Mouse (Mus musculus) kidney, embryonic 14.5 days (tissue): Measurements from ENCODE around the gene Fam163a. TPM values are rescaled to one million over a fixed set of nuclear protein-coding genes. Genes with fewer than 3 reads are reported as not detected.
A peak's percentile ranks its signal among the peaks of the same experiment; 100 is the strongest.

ENCODE experiments used
- ATAC-seq: fragments of 200-750 bp; cut with Nextera tagmentation; 2 replicates; pipeline ENCODE4 v1.8.0; 2017; ENCODE audit warnings: moderate number of reproducible peaks, mild to moderate bottlenecking, moderate TSS enrichment, moderate library complexity; ENCODE audit not compliant: low FRiP score, low TSS enrichment
- H3K27ac ChIP-seq: fragments of 300-500 bp; sonication (generic); 2 replicates; pipeline ENCODE4 v1.5.1; 2014; ENCODE audit warnings: low read depth, mild to moderate bottlenecking, low read length, moderate library complexity, mixed read lengths
- H3K27me3 ChIP-seq: fragments of 300-500 bp; sonication (generic); 2 replicates; pipeline ENCODE4 v1.6.1; 2014; ENCODE audit warnings: mild to moderate bottlenecking, low read length; ENCODE audit not compliant: control insufficient read depth, insufficient read depth
- H3K36me3 ChIP-seq: fragments of 300-500 bp; sonication (generic); 2 replicates; pipeline ENCODE4 v1.6.1; 2014; ENCODE audit warnings: low read length, mixed read lengths; ENCODE audit not compliant: control insufficient read depth, insufficient read depth
- H3K4me1 ChIP-seq: fragments of 300-500 bp; sonication (generic); 2 replicates; pipeline ENCODE4 v1.6.1; 2014; ENCODE audit warnings: low read length, mixed read lengths; ENCODE audit not compliant: control insufficient read depth, insufficient read depth
- H3K4me2 ChIP-seq: fragments of 300-500 bp; sonication (generic); replicated peaks from 2 replicates; pipeline ENCODE4 v1.6.1; 2014; ENCODE audit warnings: low read depth, mild to moderate bottlenecking, low read length
- H3K4me3 ChIP-seq: fragments of 300-500 bp; sonication (generic); 2 replicates; pipeline ENCODE4 v1.5.1; 2014; ENCODE audit warnings: mild to moderate bottlenecking, low read length
- H3K9ac ChIP-seq: fragments of 300-500 bp; sonication (generic); 2 replicates; pipeline ENCODE4 v1.6.1; 2014; ENCODE audit warnings: low read depth, mild to moderate bottlenecking, low read length, moderate library complexity
- H3K9me3 ChIP-seq: fragments of 300-500 bp; sonication (generic); 2 replicates; pipeline ENCODE4 v1.6.1; 2016; ENCODE audit warnings: low read length; ENCODE audit not compliant: control insufficient read depth
- WGBS: fragments of 180-500 bp; shearing (Covaris S2); extraction: QIAGEN DNeasy Blood & Tissue Kit; methylation state at CpG from one replicate; pipeline ENCODE4 v1.1.7; 2014; 5-methylcytosine and 5-hydroxymethylcytosine counted together
- polyA plus RNA-seq: library from polyadenylated mRNA; unstranded; fragments of >200 nt; fragmentation: Nextera tagmentation; extraction: Ambion mirVana; gene quantifications from 2 replicates; pipeline ENCODE4 v1.2.1, GENCODE M21; 2014

The Fam163a gene
- polyA plus RNA-seq, 1 experiment from 2014 or later, result 0.23 TPM

GRCm38 (mm10) chr1:156211809-156212317 is 7.0 kb upstream of the Fam163a start:
- ATAC-seq, result no peak
- 61% methylated on average over 6 of the region's 6 CpGs for WGBS
- no peaks in the 10 kb centered on the region for H3K4me1 ChIP-seq

GRCm38 (mm10) chr1:156205164-156205563 is 338 bp upstream of the Fam163a start:
- H3K4me1 ChIP-seq, result peaks cover 10% of the 10 kb centered on the region
- peak overlapping the region; percentile 45 for H3K4me3 ChIP-seq
- WGBS, result 16% methylated on average over 10 of the region's 10 CpGs
- no peaks in the 10 kb centered on the region for H3K36me3 ChIP-seq
- H3K4me2 ChIP-seq, result peak overlapping the region; percentile 65
- H3K9me3 ChIP-seq, result 0 out of 2 replicates have a peak, but pooled peaks cover 2% of the 10 kb centered on the region
- H3K9ac ChIP-seq, result no peak overlapping the region
- no peak for ATAC-seq
- no peak overlapping the region for H3K27ac ChIP-seq
- H3K27me3 ChIP-seq, result peaks cover 59% of the 10 kb centered on the region

More at GRCm38 (mm10) chr1:156211809-156212317, 7.0 kb upstream of the Fam163a start:
- H3K9me3 ChIP-seq, result no peaks in the 10 kb centered on the region
- H3K27ac ChIP-seq, result no peak overlapping the region
- H3K27me3 ChIP-seq, result peaks cover 6% of the 10 kb centered on the region; the same call in 1 of the 2 replicates
- no peak overlapping the region for H3K4me3 ChIP-seq
- no peak overlapping the region for H3K9ac ChIP-seq
- H3K4me2 ChIP-seq, result no peak overlapping the region
- no peaks in the 10 kb centered on the region for H3K36me3 ChIP-seq

DNA sequence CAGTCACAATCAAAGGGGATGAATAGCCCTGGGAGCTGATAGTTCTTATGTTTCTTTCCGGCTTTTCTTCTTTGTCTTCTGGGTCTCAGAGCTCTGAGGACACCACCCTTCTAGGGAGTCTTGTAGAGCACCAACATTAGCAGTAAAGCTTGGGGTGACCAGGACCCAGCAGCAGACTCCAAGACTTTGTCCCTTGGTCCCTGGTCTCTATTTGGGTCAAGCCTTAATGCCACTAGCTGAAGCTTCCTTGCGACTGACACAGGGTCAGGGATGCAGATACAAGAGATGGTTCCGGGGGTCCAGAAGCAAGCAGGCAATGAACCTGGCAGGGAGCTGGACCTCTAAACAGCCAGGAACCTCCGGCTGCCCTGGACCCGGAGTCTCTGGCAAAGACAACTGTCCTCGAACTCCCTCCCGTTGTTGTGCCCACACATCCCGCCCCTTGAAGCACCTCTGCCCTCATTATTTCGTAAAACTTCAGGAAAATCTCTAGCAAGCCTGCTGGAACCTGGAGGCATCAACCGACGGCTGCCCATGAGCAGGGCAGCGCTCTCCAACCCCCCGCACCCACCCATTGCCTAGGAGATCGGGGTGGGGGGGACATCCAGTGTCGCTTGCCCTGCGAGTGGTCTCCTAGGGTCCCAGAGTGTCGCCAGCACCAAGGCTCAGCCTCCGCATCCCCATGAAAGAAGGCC is 718 bp downstream of the Fam163a start:
- H3K27me3 ChIP-seq, result peaks cover 60% of the 10 kb centered on the region
- no peak for ATAC-seq
- peak overlapping the region; percentile 47 for H3K9ac ChIP-seq
- H3K9me3 ChIP-seq, result 0 out of 2 replicates have a peak, but pooled peaks cover 2% of the 10 kb centered on the region
- WGBS, result 5% methylated on average over 18 of the region's 18 CpGs
- H3K4me2 ChIP-seq, result peak overlapping the region; percentile 65
- no peak overlapping the region for H3K27ac ChIP-seq
- H3K36me3 ChIP-seq, result no peaks in the 10 kb centered on the region
- peak overlapping the region; percentile 45 for H3K4me3 ChIP-seq
- H3K4me1 ChIP-seq, result peaks cover 10% of the 10 kb centered on the region

DNA sequence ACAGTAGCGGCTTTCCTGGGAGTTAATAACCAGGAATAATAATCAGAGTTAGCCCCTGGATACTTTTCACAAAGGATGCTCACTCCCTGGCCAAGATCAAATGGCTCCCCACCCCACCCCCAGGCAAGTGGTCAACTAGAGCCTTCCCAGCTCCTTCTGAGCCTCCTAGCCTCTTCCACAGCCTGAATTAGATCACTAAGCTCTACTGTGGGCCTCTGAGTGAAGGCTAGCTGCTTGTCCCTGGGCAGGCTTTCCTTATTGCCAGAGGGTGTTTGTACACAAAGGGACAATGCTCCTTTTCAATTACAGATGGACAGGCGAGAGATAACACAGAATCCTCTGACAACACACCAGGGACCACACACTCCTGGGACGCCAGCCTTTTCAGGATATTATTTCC is 2.2 kb downstream of the Fam163a start:
- ATAC-seq, result no peak
- WGBS, result 50% methylated on average over 3 of the region's 3 CpGs
- Histone ChIP-seq H3K4me1 (peaks cover 10% of the 10 kb centered on the region), H3K9me3 (0 out of 2 replicates have a peak, but pooled peaks cover 2% of the 10 kb centered on the region), H3K36me3 (no peaks in the 10 kb centered on the region), H3K27me3 (peaks cover 63% of the 10 kb centered on the region), H3K9ac (no peak overlapping the region), H3K4me3 (no peak overlapping the region), H3K4me2 (no peak overlapping the region), H3K27ac (no peak overlapping the region)

DNA sequence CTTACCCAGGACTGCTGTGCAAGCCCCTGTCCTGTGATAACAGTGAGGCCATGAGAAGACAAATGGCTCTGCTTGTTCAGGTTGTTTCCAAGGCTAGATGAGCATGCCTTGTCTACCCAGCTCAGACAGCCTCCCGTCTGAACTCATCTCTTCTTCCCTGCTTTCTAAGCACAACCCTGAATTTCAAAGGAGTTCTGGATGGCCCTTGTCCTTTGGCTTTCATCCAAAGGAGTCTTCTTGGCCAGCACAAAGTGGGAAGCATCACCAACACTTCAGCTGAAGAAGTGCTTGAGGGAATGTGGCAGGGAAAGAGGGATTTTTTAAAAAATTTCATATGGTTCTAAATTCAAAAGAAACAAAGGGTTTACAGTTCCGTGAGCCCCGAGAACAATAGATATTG is 3.8 kb downstream of the Fam163a start:
- Histone ChIP-seq H3K27ac (no peak overlapping the region), H3K27me3 (peaks cover 49% of the 10 kb centered on the region), H3K4me3 (no peak overlapping the region), H3K4me2 (no peak overlapping the region), H3K36me3 (no peaks in the 10 kb centered on the region), H3K4me1 (peaks cover 10% of the 10 kb centered on the region), H3K9ac (no peak overlapping the region), H3K9me3 (0 out of 2 replicates have a peak, but pooled peaks cover 2% of the 10 kb centered on the region)
- WGBS, result 85% methylated on average over 3 of the region's 3 CpGs
- ATAC-seq, result no peak

DNA sequence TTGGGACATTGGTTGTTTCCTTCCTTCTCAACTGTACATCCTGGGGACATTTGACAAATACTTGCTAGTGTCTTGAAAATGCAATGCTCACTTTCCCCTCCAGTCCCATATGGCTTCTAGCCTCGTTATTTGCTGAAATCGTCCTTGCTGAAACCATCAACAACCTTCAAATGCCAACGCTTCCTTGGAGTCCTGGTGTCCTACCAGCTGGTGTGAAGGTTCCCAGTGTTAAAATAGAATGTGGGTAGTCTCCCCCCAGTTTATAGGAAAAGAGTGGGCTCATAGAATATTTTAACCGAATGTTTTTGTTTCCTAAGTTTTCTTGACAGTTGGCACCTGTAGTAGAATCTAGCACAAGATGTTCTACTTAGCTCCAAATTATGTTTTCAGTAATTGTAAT is 7.2 kb downstream of the Fam163a start:
- Histone ChIP-seq H3K4me1 (0 out of 2 replicates have a peak, but pooled peaks cover 2% of the 10 kb centered on the region), H3K4me3 (no peak overlapping the region), H3K4me2 (no peak overlapping the region), H3K27ac (no peak overlapping the region), H3K9me3 (0 out of 2 replicates have a peak, but pooled peaks cover 2% of the 10 kb centered on the region), H3K36me3 (no peaks in the 10 kb centered on the region), H3K9ac (no peak overlapping the region), H3K27me3 (peaks cover 25% of the 10 kb centered on the region)
- 88% methylated on average over 4 of the region's 4 CpGs for WGBS
- ATAC-seq, result no peak

DNA sequence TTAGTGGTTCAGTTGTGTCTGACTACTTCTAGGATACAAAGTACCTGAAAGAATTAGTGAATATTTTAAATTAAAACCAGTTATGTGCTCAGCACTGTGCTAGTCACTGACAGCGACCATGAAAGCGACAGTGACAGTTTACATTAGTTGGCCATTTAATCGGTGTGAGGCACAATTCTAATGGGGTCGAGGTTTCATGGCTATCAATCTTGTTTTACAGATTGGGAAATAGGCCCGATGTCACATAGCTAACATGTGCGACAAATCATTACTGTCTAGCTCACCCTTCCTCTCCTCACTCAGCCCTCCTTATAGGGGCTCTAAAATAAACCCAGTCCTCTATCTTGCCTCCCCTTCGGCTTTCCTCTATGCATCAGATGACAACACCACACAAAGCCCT is 11.5 kb downstream of the Fam163a start:
- Histone ChIP-seq H3K36me3 (no peaks in the 10 kb centered on the region), H3K27ac (no peak overlapping the region), H3K4me3 (no peak overlapping the region), H3K9me3 (no peaks in the 10 kb centered on the region), H3K4me1 (0 out of 2 replicates have a peak, but pooled peaks cover 2% of the 10 kb centered on the region), H3K9ac (no peak overlapping the region), H3K27me3 (peaks cover 20% of the 10 kb centered on the region), H3K4me2 (no peak overlapping the region)
- 40% methylated on average over 7 of the region's 7 CpGs for WGBS
- no peak for ATAC-seq

DNA sequence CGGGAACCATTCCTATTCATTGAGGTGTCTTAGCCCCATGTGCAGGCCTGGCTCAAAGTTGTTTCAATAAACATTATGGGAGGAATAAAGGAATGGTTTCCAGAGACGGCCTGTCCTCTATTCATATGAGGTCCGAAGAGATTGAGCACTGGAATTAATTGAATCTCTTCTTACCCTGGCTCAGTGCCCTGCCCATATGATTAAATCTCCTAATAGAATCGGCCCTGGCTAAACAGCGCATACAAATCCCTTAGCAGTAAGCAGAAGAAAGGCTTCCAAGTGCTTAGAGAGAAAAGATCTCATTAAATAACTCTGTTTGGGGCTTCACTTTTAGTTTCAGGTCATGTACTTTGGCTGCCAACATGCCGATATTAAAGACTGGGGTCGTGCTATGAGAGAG is 12.0 kb downstream of the Fam163a start:
- H3K9me3 ChIP-seq, result no peaks in the 10 kb centered on the region
- H3K4me3 ChIP-seq, result no peak overlapping the region
- H3K27me3 ChIP-seq, result peaks cover 24% of the 10 kb centered on the region
- whole genome bisulfite sequencing, result 64% methylated on average over 7 of the region's 7 CpGs
- H3K9ac ChIP-seq, result no peak overlapping the region
- no peak for ATAC-seq
- no peak overlapping the region for H3K27ac ChIP-seq
- no peaks in the 10 kb centered on the region for H3K36me3 ChIP-seq
- no peak overlapping the region for H3K4me2 ChIP-seq
- H3K4me1 ChIP-seq, result 0 out of 2 replicates have a peak, but pooled peaks cover 2% of the 10 kb centered on the region

GRCm38 (mm10) chr1:156186646-156187045 is 18.2 kb downstream of the Fam163a start:
- no peak overlapping the region for H3K27ac ChIP-seq
- 95% methylated on average over 3 of the region's 3 CpGs for WGBS
- H3K9me3 ChIP-seq, result no peaks in the 10 kb centered on the region
- H3K4me1 ChIP-seq, result peaks cover 13% of the 10 kb centered on the region
- no peak overlapping the region for H3K4me3 ChIP-seq
- H3K36me3 ChIP-seq, result no peaks in the 10 kb centered on the region
- H3K27me3 ChIP-seq, result peaks cover 10% of the 10 kb centered on the region
- H3K9ac ChIP-seq, result no peak overlapping the region
- no peak overlapping the region for H3K4me2 ChIP-seq
- ATAC-seq, result no peak
